Mouse (Mus musculus) gastrocnemius, adult 2 months (tissue): ENCODE results near the gene Fam53b. TPM values are rescaled to one million over a fixed set of nuclear protein-coding genes. Genes with fewer than 3 reads are reported as not detected.

Experiments
- DNase-seq: peaks from one replicate; pipeline ENCODE4 v3.0.0; 2022
- H3K27ac ChIP-seq: fragments of 200-600 bp; 2 replicates; pipeline ENCODE4 v1.8.1; 2022; ENCODE audit warnings: mild to moderate bottlenecking
- H3K4me3 ChIP-seq: fragments of 200-600 bp; 2 replicates; pipeline ENCODE4 v1.8.1; 2022; ENCODE audit warnings: mild to moderate bottlenecking, moderate library complexity
- CTCF ChIP-seq: fragments of 200-600 bp; IDR thresholded peaks from 2 replicates; pipeline ENCODE4 v1.8.1; 2022; ENCODE audit warnings: antibody characterized with exemption, mild to moderate bottlenecking, moderate library complexity
- intact Hi-C: fragments of 180-260 bp; cut with DNase I; formaldehyde crosslinking; loops from one replicate; pipeline ENCODE4 v1.15.1; 2025
- total RNA-seq, 2 experiments: library from RNA; stranded (reverse); gene quantifications; 2 replicates each; pipeline ENCODE4 v1.2.3; 2021

The Fam53b gene
- total RNA-seq, 2 experiments from 2014 or later = 15.3 to 27.4 TPM

DNA sequence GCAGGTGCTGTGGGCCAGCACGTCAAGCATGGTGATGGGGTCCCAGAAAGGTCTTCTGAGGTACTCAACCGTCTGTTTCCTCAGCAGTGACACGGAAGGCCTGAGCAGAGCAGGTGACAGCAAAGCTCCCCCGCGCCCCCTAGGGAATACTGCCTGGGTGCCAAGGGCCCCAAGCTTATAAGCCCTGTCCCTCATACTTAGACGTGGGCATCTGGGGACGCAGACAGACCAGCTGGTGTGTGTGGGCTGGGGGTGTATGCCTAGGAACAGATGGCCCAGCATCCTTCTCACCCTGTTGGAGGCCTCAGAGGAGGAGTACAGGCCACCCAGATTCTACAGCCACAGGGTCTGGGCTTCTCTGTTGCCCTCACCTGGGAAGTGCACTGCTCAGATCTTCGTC, 93.1 kb downstream of the Fam53b start:
- Histone ChIP-seq H3K27ac (peak overlapping the region; percentile 72), H3K4me3 (no peak overlapping the region)
- peak; percentile 79 for DNase-seq
- intact Hi-C loops = no loop called here
- no peak for TF ChIP-seq CTCF

- intact Hi-C loops = loop anchor here (5.0 kb wide), 1 partner anchor 37 kb away; no protein-coding TSS in a partner anchor
- peak; percentile 57 for DNase-seq
- Histone ChIP-seq H3K27ac (peak overlapping the region; percentile 72), H3K4me3 (no peak overlapping the region)
- TF ChIP-seq CTCF = peak; percentile 26; the same call in 1 of the 2 replicates
Observed at GRCm38 (mm10) chr7:132719570-132719969, 94.1 kb downstream of the Fam53b start.

- intact Hi-C loops = loop anchor here (5.0 kb wide), 1 partner anchor 33 kb away; no protein-coding TSS in a partner anchor
- no peak overlapping the region; the same call in 1 of the 2 replicates for H3K4me3 ChIP-seq
- H3K27ac ChIP-seq = peak overlapping the region; percentile 91
Observed at GRCm38 (mm10) chr7:132715259-132715658, 98.4 kb downstream of the Fam53b start.

GRCm38 (mm10) chr7:132714236-132714923, 99.3 kb downstream of the Fam53b start:
- Histone ChIP-seq H3K27ac (peak overlapping the region; percentile 91), H3K4me3 (peak overlapping the region; percentile 34)
- DNase-seq = peak; percentile 66
- no peak for TF ChIP-seq CTCF
- intact Hi-C loops = no loop called here

More at GRCm38 (mm10) chr7:132715259-132715658, 98.4 kb downstream of the Fam53b start:
- TF ChIP-seq CTCF = no peak
- no peak for DNase-seq

- Histone ChIP-seq H3K4me3 (peak overlapping the region; percentile 23), H3K27ac (peak overlapping the region; percentile 91)
- intact Hi-C loops = no loop called here
- no peak for TF ChIP-seq CTCF
- DNase-seq = peak; percentile 51
Observed at GRCm38 (mm10) chr7:132713483-132714126, 100.1 kb downstream of the Fam53b start.

GRCm38 (mm10) chr7:132712956-132713355, 100.7 kb downstream of the Fam53b start:
- DNase-seq = no peak
- no peak for TF ChIP-seq CTCF
- no peak overlapping the region for H3K4me3 ChIP-seq
- intact Hi-C loops = no loop called here
- H3K27ac ChIP-seq = peak overlapping the region; percentile 91

- DNase-seq = no peak
- TF ChIP-seq CTCF = no peak
- H3K27ac ChIP-seq = peak overlapping the region; percentile 91
- H3K4me3 ChIP-seq = no peak overlapping the region
- intact Hi-C loops = no loop called here
Observed at GRCm38 (mm10) chr7:132712044-132712708, 101.5 kb downstream of the Fam53b start.

- no peak for TF ChIP-seq CTCF
- Histone ChIP-seq H3K27ac (peak overlapping the region; percentile 91; the same call in 1 of the 2 replicates), H3K4me3 (no peak overlapping the region)
- no peak for DNase-seq
- intact Hi-C loops = no loop called here
Observed at GRCm38 (mm10) chr7:132711579-132711978, 102.1 kb downstream of the Fam53b start.

- Histone ChIP-seq H3K27ac (no peak overlapping the region), H3K4me3 (no peak overlapping the region)
- TF ChIP-seq CTCF = peak; percentile 43
- DNase-seq = no peak
- intact Hi-C loops = no loop called here
Observed at GRCm38 (mm10) chr7:132705130-132705529, 108.6 kb downstream of the Fam53b start.

- Histone ChIP-seq H3K27ac (peak overlapping the region; percentile 63), H3K4me3 (no peak overlapping the region)
- no peak for DNase-seq
- intact Hi-C loops = no loop called here
- TF ChIP-seq CTCF = no peak
Observed at GRCm38 (mm10) chr7:132704310-132704875, 109.3 kb downstream of the Fam53b start.

DNA sequence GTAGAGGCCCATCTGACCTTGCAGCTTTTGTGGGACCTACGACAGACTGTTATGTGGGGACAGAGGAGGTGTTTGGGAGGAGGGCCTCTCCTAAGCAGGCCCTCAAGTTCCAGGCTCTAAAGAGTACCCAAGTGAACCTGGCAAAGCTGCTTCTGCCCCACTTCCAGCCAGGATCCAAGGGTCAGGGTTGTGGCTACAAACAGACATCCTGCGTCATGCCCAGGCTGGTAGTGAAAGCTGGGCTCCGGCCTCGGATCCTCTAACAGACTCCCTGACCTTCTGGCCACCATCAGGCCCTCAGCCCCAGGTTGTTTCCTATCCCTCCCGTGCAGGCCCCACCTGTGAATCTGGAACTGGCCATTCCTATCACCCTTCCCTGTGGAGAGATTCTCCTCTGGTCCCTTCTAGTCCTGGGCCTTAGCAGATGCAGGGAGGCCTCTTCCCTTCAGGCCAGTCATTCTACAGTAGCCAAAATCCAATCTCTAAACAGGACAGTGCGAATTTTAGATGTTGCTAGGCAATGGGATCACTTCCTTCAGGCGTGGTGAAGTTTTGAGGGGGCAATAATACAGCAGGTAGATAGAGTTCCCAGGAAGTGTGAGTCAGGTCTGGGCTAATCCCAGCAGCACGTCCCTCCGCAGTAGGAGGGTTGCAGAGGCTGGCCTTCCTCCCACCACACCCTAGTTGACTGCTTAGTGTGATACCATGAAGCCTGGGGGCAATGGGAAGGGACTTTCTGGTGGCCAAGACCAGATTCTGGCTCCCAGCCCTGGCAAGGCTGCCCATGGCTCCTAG, 110.0 kb downstream of the Fam53b start:
- no peak for DNase-seq
- intact Hi-C loops = no loop called here
- TF ChIP-seq CTCF = no peak

More for the DNA sequence above, 110.0 kb downstream of the Fam53b start:
- Histone ChIP-seq H3K4me3 (no peak overlapping the region), H3K27ac (peak overlapping the region; percentile 63)
